Mouse (Mus musculus) embryonic facial prominence, embryonic 14.5 days (tissue): ENCODE measurements around the gene Arhgap19. TPM values are rescaled to one million over a fixed set of nuclear protein-coding genes. Genes with fewer than 3 reads are reported as not detected.

Source experiments
- ATAC-seq: fragments of 200-750 bp; cut with Nextera tagmentation; 2 replicates; pipeline ENCODE4 v1.8.0; 2017; ENCODE audit warnings: low read depth, moderate number of reproducible peaks, moderate TSS enrichment
- DNase-seq: peaks from one replicate; pipeline ENCODE4 v3.0.0-alpha.2; 2015; ENCODE audit warnings: low spot score
- H3K27ac ChIP-seq: fragments of 300-500 bp; sonication (generic); replicated peaks from 2 replicates; pipeline ENCODE4 v1.5.1; 2014; ENCODE audit warnings: low read depth, mild to moderate bottlenecking, low read length, moderate library complexity
- H3K27me3 ChIP-seq: fragments of 300-500 bp; sonication (generic); replicated peaks from 2 replicates; pipeline ENCODE4 v1.6.1; 2014; ENCODE audit warnings: low read length; ENCODE audit not compliant: control insufficient read depth, insufficient read depth
- H3K36me3 ChIP-seq: fragments of 300-500 bp; sonication (generic); 2 replicates; pipeline ENCODE4 v1.6.1; 2014; ENCODE audit warnings: low read length, mixed read lengths; ENCODE audit not compliant: control insufficient read depth, insufficient read depth
- H3K4me1 ChIP-seq: fragments of 300-500 bp; sonication (generic); 2 replicates; pipeline ENCODE4 v1.6.1; 2014; ENCODE audit warnings: antibody characterized with exemption, low read length; ENCODE audit not compliant: control insufficient read depth, insufficient read depth
- H3K4me2 ChIP-seq: fragments of 300-500 bp; sonication (generic); 2 replicates; pipeline ENCODE4 v1.6.1; 2014; ENCODE audit warnings: low read depth, mild to moderate bottlenecking, low read length, moderate library complexity, mixed read lengths
- H3K4me3 ChIP-seq: fragments of 300-500 bp; sonication (generic); 2 replicates; pipeline ENCODE4 v1.5.1; 2014; ENCODE audit warnings: low read depth, mild to moderate bottlenecking, low read length
- H3K9ac ChIP-seq: fragments of 300-500 bp; sonication (generic); 2 replicates; pipeline ENCODE4 v1.6.1; 2014; ENCODE audit warnings: low read depth, mild to moderate bottlenecking, low read length, moderate library complexity, mixed read lengths
- H3K9me3 ChIP-seq: fragments of 300-500 bp; sonication (generic); 2 replicates; pipeline ENCODE4 v1.6.1; 2016; ENCODE audit warnings: low read length; ENCODE audit not compliant: control insufficient read depth
- WGBS: fragments of 180-500 bp; shearing (Covaris S2); extraction: QIAGEN DNeasy Blood & Tissue Kit; methylation state at CpG from one replicate; pipeline ENCODE4 v1.1.7; 2014; 5-methylcytosine and 5-hydroxymethylcytosine counted together
- polyA plus RNA-seq: library from polyadenylated mRNA; unstranded; fragments of >200 nt; fragmentation: Nextera tagmentation; extraction: Ambion mirVana; gene quantifications from 2 replicates; pipeline ENCODE4 v1.2.1, GENCODE M21; 2014

Arhgap19 gene
- polyA plus RNA-seq, 1 experiment from 2014 or later: 17.5 TPM

GRCm38 (mm10) chr19:41759765-41760164 is 42.1 kb downstream of the Arhgap19 start:
- Histone ChIP-seq H3K4me3 (no peak overlapping the region), H3K9ac (no peak overlapping the region), H3K4me1 (no peaks in the 10 kb centered on the region), H3K27ac (no peak overlapping the region), H3K36me3 (no peaks in the 10 kb centered on the region), H3K27me3 (no peaks in the 10 kb centered on the region), H3K4me2 (no peak overlapping the region), H3K9me3 (no peaks in the 10 kb centered on the region)
- WGBS: 84% methylated on average over 6 of the region's 6 CpGs
- DNase-seq (no peak), ATAC-seq (no peak)

GRCm38 (mm10) chr19:41759270-41759669 is 42.6 kb downstream of the Arhgap19 start:
- no peaks in the 10 kb centered on the region for H3K4me1 ChIP-seq
- H3K9me3 ChIP-seq: no peaks in the 10 kb centered on the region
- H3K36me3 ChIP-seq: no peaks in the 10 kb centered on the region
- H3K4me2 ChIP-seq: no peak overlapping the region
- ATAC-seq: no peak
- H3K27me3 ChIP-seq: no peaks in the 10 kb centered on the region
- H3K4me3 ChIP-seq: no peak overlapping the region
- DNase-seq: no peak
- H3K9ac ChIP-seq: no peak overlapping the region
- 89% methylated on average over 5 of the region's 5 CpGs for WGBS
- H3K27ac ChIP-seq: no peak overlapping the region

- H3K9me3 ChIP-seq: no peaks in the 10 kb centered on the region
- H3K4me2 ChIP-seq: no peak overlapping the region
- no peaks in the 10 kb centered on the region for H3K4me1 ChIP-seq
- H3K27me3 ChIP-seq: no peaks in the 10 kb centered on the region
- no peak overlapping the region for H3K4me3 ChIP-seq
- DNase-seq: no peak
- no peaks in the 10 kb centered on the region for H3K36me3 ChIP-seq
- ATAC-seq: no peak
- no peak overlapping the region for H3K27ac ChIP-seq
- WGBS: 78% methylated on average over 15 of the region's 15 CpGs
- no peak overlapping the region for H3K9ac ChIP-seq
Observed at GRCm38 (mm10) chr19:41754760-41755159, 47.1 kb downstream of the Arhgap19 start.

GRCm38 (mm10) chr19:41751906-41752305 is 49.9 kb downstream of the Arhgap19 start:
- WGBS: 66% methylated on average over 11 of the region's 11 CpGs
- DNase-seq: no peak

GRCm38 (mm10) chr19:41747436-41747835 is 54.4 kb downstream of the Arhgap19 start:
- ATAC-seq: no peak
- Histone ChIP-seq H3K9ac (no peak overlapping the region), H3K36me3 (no peaks in the 10 kb centered on the region), H3K27me3 (peaks cover 23% of the 10 kb centered on the region), H3K4me2 (no peak overlapping the region), H3K27ac (no peak overlapping the region), H3K4me1 (0 out of 2 replicates have a peak, but pooled peaks cover 9% of the 10 kb centered on the region), H3K4me3 (no peak overlapping the region), H3K9me3 (no peaks in the 10 kb centered on the region)
- 82% methylated on average over 14 of the region's 14 CpGs for WGBS
- DNase-seq: no peak

More at GRCm38 (mm10) chr19:41751906-41752305, 49.9 kb downstream of the Arhgap19 start:
- no peaks in the 10 kb centered on the region for H3K27me3 ChIP-seq
- H3K9ac ChIP-seq: no peak overlapping the region
- ATAC-seq: no peak
- H3K4me2 ChIP-seq: no peak overlapping the region
- H3K4me3 ChIP-seq: no peak overlapping the region
- no peak overlapping the region for H3K27ac ChIP-seq
- H3K4me1 ChIP-seq: no peaks in the 10 kb centered on the region
- H3K9me3 ChIP-seq: no peaks in the 10 kb centered on the region
- no peaks in the 10 kb centered on the region for H3K36me3 ChIP-seq

GRCm38 (mm10) chr19:41745941-41746557 is 55.8 kb downstream of the Arhgap19 start:
- Histone ChIP-seq H3K27me3 (peaks cover 37% of the 10 kb centered on the region), H3K4me2 (no peak overlapping the region), H3K4me1 (0 out of 2 replicates have a peak, but pooled peaks cover 9% of the 10 kb centered on the region), H3K9me3 (no peaks in the 10 kb centered on the region), H3K36me3 (no peaks in the 10 kb centered on the region), H3K27ac (no peak overlapping the region), H3K9ac (no peak overlapping the region), H3K4me3 (no peak overlapping the region)
- DNase-seq: peak; percentile 74
- 56% methylated on average over 15 of the region's 15 CpGs for WGBS
- peak; percentile 67 for ATAC-seq

- under 1% methylated on average over 16 of the region's 44 CpGs for WGBS
- Histone ChIP-seq H3K9me3 (no peaks in the 10 kb centered on the region), H3K27ac (no peak within 1 kb of the TSS), H3K4me1 (0 out of 2 replicates have a peak, but pooled peaks cover 10% of the 10 kb centered on the region), H3K36me3 (no peaks in the 10 kb centered on the region), H3K4me3 (peak within 1 kb of the TSS; percentile 46), H3K9ac (peak within 1 kb of the TSS; percentile 54), H3K4me2 (peak within 1 kb of the TSS; percentile 90), H3K27me3 (peaks cover 62% of the 10 kb centered on the region)
- DNase-seq (peak; percentile 26), ATAC-seq (peak; percentile 48; the same call in 1 of the 2 replicates)
Observed at GRCm38 (mm10) chr19:41743396-41743795, 58.5 kb downstream of the Arhgap19 start, which contains the start of gene Slit1. Gene Slit1, minus strand, starts transcription at chr19:41743665.

- 20% methylated on average over 4 of the region's 4 CpGs for WGBS
Observed at GRCm38 (mm10) chr19:41738896-41739295, 63.0 kb downstream of the Arhgap19 start.

GRCm38 (mm10) chr19:41738429-41738805 is 63.4 kb downstream of the Arhgap19 start:
- Histone ChIP-seq H3K4me2 (peak overlapping the region; percentile 33; the same call in 1 of the 2 replicates), H3K27me3 (peaks cover 69% of the 10 kb centered on the region), H3K4me1 (peaks cover 12% of the 10 kb centered on the region; the same call in 1 of the 2 replicates), H3K9ac (no peak overlapping the region), H3K9me3 (no peaks in the 10 kb centered on the region), H3K4me3 (no peak overlapping the region), H3K36me3 (no peaks in the 10 kb centered on the region), H3K27ac (no peak overlapping the region)
- 8% methylated on average over 14 of the region's 14 CpGs for WGBS
- DNase-seq: no peak
- peak; percentile 12; the same call in 1 of the 2 replicates for ATAC-seq

More at GRCm38 (mm10) chr19:41738896-41739295, 63.0 kb downstream of the Arhgap19 start:
- H3K27me3 ChIP-seq: peaks cover 74% of the 10 kb centered on the region
- no peaks in the 10 kb centered on the region for H3K36me3 ChIP-seq
- H3K4me3 ChIP-seq: no peak overlapping the region
- ATAC-seq (no peak), DNase-seq (no peak)
- H3K4me1 ChIP-seq: peaks cover 15% of the 10 kb centered on the region; the same call in 1 of the 2 replicates
- H3K9me3 ChIP-seq: no peaks in the 10 kb centered on the region
- no peak overlapping the region for H3K4me2 ChIP-seq
- no peak overlapping the region for H3K27ac ChIP-seq
- no peak overlapping the region for H3K9ac ChIP-seq
